In genomic region chr9:15166476-15166875, GRCm38 (mm10) we compare ENCODE assay signal across 19 mouse cellular contexts. TPM values are rescaled to one million over a fixed set of nuclear protein-coding genes. Genes with fewer than 3 reads are reported as not detected.
"Had no signal": no experiment of that assay in that cellular context is flagged by ENCODE, and none has a peak within 500 bp of the region (broad histone marks: within the 10 kb centered on the region; RNA-seq: fewer than 3 reads in every experiment).

No protein-coding gene starts in this region.

- DNase-seq: retina, postnatal 1 day; right cerebral cortex, adult 18-20 months; right cerebral cortex, postnatal 14 days; right cerebral cortex, postnatal 25 days; right cerebral cortex, postnatal 4 days; spleen, adult 18-20 months; thymus, adult 18-20 months; thymus, adult 2 months; thymus, postnatal 14 days; thymus, postnatal 25 days; thymus, postnatal 36 days; thymus, postnatal 4 days had no signal

- H3K4me3 ChIP-seq: neural tube, embryonic 13.5 days; neural tube, embryonic 15.5 days; stomach, embryonic 15.5 days had no signal

- H3K27me3 ChIP-seq: neural tube, embryonic 13.5 days; neural tube, embryonic 15.5 days; stomach, embryonic 15.5 days had no signal

- H3K27ac ChIP-seq: neural tube, embryonic 13.5 days; neural tube, embryonic 15.5 days; stomach, embryonic 15.5 days; stomach, postnatal 0 days had no signal

- H3K9me3 ChIP-seq: stomach, embryonic 15.5 days had no signal

- H3K4me1 ChIP-seq: neural tube, embryonic 13.5 days; neural tube, embryonic 15.5 days; stomach, embryonic 15.5 days had no signal

- H3K36me3 ChIP-seq: neural tube, embryonic 13.5 days; neural tube, embryonic 15.5 days; stomach, embryonic 15.5 days had no signal

RNA-seq across cellular contexts. Expression of gene Hephl1, which starts 54.6 kb away (rescaled TPM):
- total RNA-seq: neutrophil, adult 5-6 weeks had no signal
- polyA plus RNA-seq: neural tube, embryonic 13.5 days; spleen, adult 2 months; stomach, embryonic 15.5 days; stomach, postnatal 0 days; thymus, postnatal 0 days had no signal
